ENCODE assay signal across 9 mouse cellular contexts in genomic region chr3:149594470-149594869, GRCm38 (mm10).
DNase-seq lines count a peak whose midpoint lies in the region; ATAC-seq and TF ChIP-seq lines count a peak whose summit lies in the region.
"Had no signal": no experiment of that assay in that cellular context is flagged by ENCODE, and none has a peak within 500 bp of the region (broad histone marks: within the 10 kb centered on the region; RNA-seq: fewer than 3 reads in every experiment).

No protein-coding gene starts in this region.

- no peak for TF ChIP-seq EP300 in CH12.LX (IDR thresholded peaks at IDR 0.05; ENCODE audit: low read length)

- H3K27me3 ChIP-seq in CH12.LX (replicated peaks): no peaks in the 10 kb centered on the region
- H3K27me3 ChIP-seq: embryonic facial prominence, embryonic 12.5 days; liver, embryonic 15.5 days had no signal

- intact Hi-C loops in heart, postnatal 25 days (cut with DNase I): no loop called here

- no peaks in the 10 kb centered on the region for H3K79me2 ChIP-seq in CH12.LX (replicated peaks; ENCODE audit: control insufficient read depth, extremely low read depth, insufficient read depth, poor library complexity, severe bottlenecking)

- no peak for ATAC-seq in erythroid progenitor cell, adult 5-6 weeks (replicated peaks; ENCODE audit: low FRiP score, poor library complexity, severe bottlenecking)

- H3K4me1 ChIP-seq in CH12.LX (ENCODE audit: control insufficient read depth in 1 of 2, insufficient read depth in 2 of 2): peaks cover 0 to 9% of the 10 kb centered on the region in 2 experiments; a peak in 1 of 4 replicates
- H3K4me1 ChIP-seq: embryonic facial prominence, embryonic 12.5 days; liver, embryonic 15.5 days had no signal

- no peak overlapping the region for H3K4me2 ChIP-seq in CH12.LX (ENCODE audit: insufficient read depth, low read depth, poor library complexity, severe bottlenecking)
- H3K4me2 ChIP-seq: embryonic facial prominence, embryonic 12.5 days; liver, embryonic 15.5 days had no signal

- in situ Hi-C loops in CH12.LX (cut with MboI; ENCODE audit: low pct_ligation_motif_present, low pct_unique_long_range_greater_than_20kb, low sequenced_read_pairs): no loop called here

- dilution Hi-C loops in CH12.LX (cut with MboI; ENCODE audit: extremely low pct_ligation_motif_present, extremely low pct_unique_long_range_greater_than_20kb, low sequenced_read_pairs): no loop called here

- H3K9me3 ChIP-seq in CH12.LX (replicated peaks; ENCODE audit: low read length): no peaks in the 10 kb centered on the region
- H3K9me3 ChIP-seq: embryonic facial prominence, embryonic 12.5 days; liver, embryonic 15.5 days had no signal

- H3K4me3 ChIP-seq in CH12.LX (replicated peaks in 1 of 3; ENCODE audit: low read depth in 2 of 3, low read length in 2 of 3, poor library complexity in 1 of 3): no peak overlapping the region
- H3K4me3 ChIP-seq: embryonic facial prominence, embryonic 12.5 days; liver, embryonic 15.5 days had no signal

- no peak overlapping the region for H3K9ac ChIP-seq in CH12.LX (ENCODE audit: insufficient read depth, low read depth)
- H3K9ac ChIP-seq: embryonic facial prominence, embryonic 12.5 days; liver, embryonic 15.5 days had no signal

- peak; percentile 31 for DNase-seq in heart, postnatal 4 days
- no peak for DNase-seq in heart, postnatal 25 days (ENCODE audit: low spot score)
- DNase-seq in CH12.LX (ENCODE audit: extremely low read depth): peak; percentile 51
- DNase-seq in R1 (ENCODE audit: low read depth, low spot score): peak; percentile 41
- peak; percentile 61 to 62 for DNase-seq in kidney, postnatal 4 days
- no peak for DNase-seq in Muller cell, postnatal 12 days (ENCODE audit: inconsistent ontology term)

- peak; percentile 64 for TF ChIP-seq RAD21 in CH12.LX (IDR thresholded peaks at IDR 0.05; ENCODE audit: low read depth, low read length)

- H3K36me3 ChIP-seq in CH12.LX (replicated peaks in 1 of 2; ENCODE audit: control insufficient read depth in 1 of 2, insufficient read depth in 1 of 2, low read length in 1 of 2): no peaks in the 10 kb centered on the region
- H3K36me3 ChIP-seq: embryonic facial prominence, embryonic 12.5 days; liver, embryonic 15.5 days had no signal

- H3K27ac ChIP-seq in CH12.LX (ENCODE audit: insufficient read depth, low read depth): no peak overlapping the region
- H3K27ac ChIP-seq: embryonic facial prominence, embryonic 12.5 days; liver, embryonic 15.5 days had no signal

- no peak for TF ChIP-seq POLR2A in CH12.LX (IDR thresholded peaks at IDR 0.05; ENCODE audit: low read depth, low read length)

- peak in 1 of 2 experiments; percentile 65; a peak in 2 of 4 replicates for TF ChIP-seq CTCF in CH12.LX (conservative IDR thresholded peaks at IDR 0.05 in 1 of 2, IDR thresholded peaks at IDR 0.05 in 1 of 2; ENCODE audit: low read depth in 2 of 2, low read length in 2 of 2)

TF ChIP-seq in CH12.LX, 34 proteins besides CTCF, POLR2A, EP300 and RAD21:
- TF ChIP-seq CHD1 (IDR thresholded peaks at IDR 0.05; ENCODE audit: low read depth, low read length) (no peak), PAX5 (IDR thresholded peaks at IDR 0.05; ENCODE audit: low read length) (no peak), POLR2AphosphoS2 (IDR thresholded peaks at IDR 0.05; ENCODE audit: low read depth, low read length) (no peak), CHD2 (IDR thresholded peaks at IDR 0.05; ENCODE audit: low read length) (no peak), ETS1 (conservative IDR thresholded peaks at IDR 0.05; ENCODE audit: low read depth, low read length) (no peak), SMC3 (IDR thresholded peaks at IDR 0.05; ENCODE audit: low read depth, low read length) (peak; percentile 49)

Comparison
In these comparisons a context has a peak if more than half of its experiments do, and no peak if none do; other contexts are left out.
1. DNase-seq: peak in heart, postnatal 4 days (single experiment), CH12.LX (single experiment), R1 (single experiment) and kidney, postnatal 4 days (2 of 2); none in heart, postnatal 25 days (single experiment) and Muller cell, postnatal 12 days (single experiment).